Mouse (Mus musculus) neutrophil, adult 5-6 weeks (primary cell): ENCODE data around the gene Ppp2r2c. TPM values are rescaled to one million over a fixed set of nuclear protein-coding genes. Genes with fewer than 3 reads are reported as not detected.

Source experiments
- ATAC-seq: fragments of 151-379, 151-347 bp; 2 replicates; pipeline ENCODE4 v1.8.0; 2017; ENCODE audit warnings: mild to moderate bottlenecking, moderate TSS enrichment; ENCODE audit not compliant: insufficient number of reproducible peaks, poor library complexity, low FRiP score, severe bottlenecking; ENCODE audit errors: extremely low read depth
- total RNA-seq: library from RNA; stranded (forward); fragments of 200-1000 nt; gene quantifications from 2 replicates; pipeline ENCODE4 v1.2.3, GENCODE M21; 2017

The Ppp2r2c gene
- total RNA-seq, 1 experiment from 2014 or later: not detected

- no peak for ATAC-seq
Observed at GRCm38 (mm10) chr5:37001002-37001401, 132.7 kb downstream of the Ppp2r2c start.

- ATAC-seq: peak; percentile 36; the same call in 1 of the 2 replicates
Observed at GRCm38 (mm10) chr5:37002001-37002400, 133.7 kb downstream of the Ppp2r2c start.

Other genes starting within 250 kb of the Ppp2r2c start
- gene D5Ertd579e, start 172.5 kb upstream of the Ppp2r2c start, total RNA-seq: 40.3 and 40.4 TPM in 2 replicates
- 20.6 and 23.5 TPM in 2 replicates for gene Bloc1s4, start 119.9 kb upstream of the Ppp2r2c start, total RNA-seq
- gene Mrfap1, start 71.7 kb upstream of the Ppp2r2c start, total RNA-seq: 192 and 198 TPM in 2 replicates
- gene Man2b2, start 37.9 kb upstream of the Ppp2r2c start, total RNA-seq: 20.5 and 21.7 TPM in 2 replicates
- gene Wfs1, start 120.7 kb downstream of the Ppp2r2c start, total RNA-seq: 2.3 and 2.6 TPM in 2 replicates
- gene Gm1043, start 216.9 kb downstream of the Ppp2r2c start, total RNA-seq: 9.0 and 9.5 TPM in 2 replicates